Mouse (Mus musculus): ENCODE data around the gene Itprip.

DNA sequence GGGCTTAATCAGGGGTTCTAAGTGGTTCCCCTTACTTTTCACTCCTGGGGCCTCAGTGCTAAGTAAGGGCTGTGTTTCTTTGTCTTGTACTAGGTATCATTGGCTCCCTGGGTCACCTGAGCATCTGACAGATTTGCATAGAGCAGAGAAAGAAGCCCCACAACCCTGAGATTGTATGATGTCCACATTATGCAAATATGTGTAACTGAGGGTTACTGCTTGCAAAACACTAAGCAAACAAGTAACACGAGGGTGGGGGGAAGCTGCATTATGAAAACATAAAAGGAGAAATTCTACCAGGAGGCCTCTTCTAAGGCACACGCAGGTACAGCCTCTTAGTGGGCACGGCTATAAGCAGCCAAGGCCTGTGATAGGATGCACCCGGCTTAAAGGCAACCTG lies 3.8 kb downstream of the Itprip start:
- no peak for TF ChIP-seq CTCF (IDR thresholded peaks at IDR 0.05; ENCODE audit: low read depth)
- TF ChIP-seq EP300 (IDR thresholded peaks at IDR 0.05; ENCODE audit: low read depth): no peak
